Mouse (Mus musculus) adrenal gland, postnatal 25 days (tissue): ENCODE measurements around the gene Fam53b. TPM values are rescaled to one million over a fixed set of nuclear protein-coding genes. Genes with fewer than 3 reads are reported as not detected.

Source experiments
- DNase-seq: peaks from one replicate; pipeline ENCODE4 v3.0.0; 2021; ENCODE audit warnings: mixed read lengths
- total RNA-seq: library from RNA; stranded (reverse); gene quantifications from 2 replicates; pipeline ENCODE4 v1.2.3, GENCODE M21; 2021

The Fam53b gene
- total RNA-seq, 1 experiment from 2014 or later, result 107 TPM

DNA sequence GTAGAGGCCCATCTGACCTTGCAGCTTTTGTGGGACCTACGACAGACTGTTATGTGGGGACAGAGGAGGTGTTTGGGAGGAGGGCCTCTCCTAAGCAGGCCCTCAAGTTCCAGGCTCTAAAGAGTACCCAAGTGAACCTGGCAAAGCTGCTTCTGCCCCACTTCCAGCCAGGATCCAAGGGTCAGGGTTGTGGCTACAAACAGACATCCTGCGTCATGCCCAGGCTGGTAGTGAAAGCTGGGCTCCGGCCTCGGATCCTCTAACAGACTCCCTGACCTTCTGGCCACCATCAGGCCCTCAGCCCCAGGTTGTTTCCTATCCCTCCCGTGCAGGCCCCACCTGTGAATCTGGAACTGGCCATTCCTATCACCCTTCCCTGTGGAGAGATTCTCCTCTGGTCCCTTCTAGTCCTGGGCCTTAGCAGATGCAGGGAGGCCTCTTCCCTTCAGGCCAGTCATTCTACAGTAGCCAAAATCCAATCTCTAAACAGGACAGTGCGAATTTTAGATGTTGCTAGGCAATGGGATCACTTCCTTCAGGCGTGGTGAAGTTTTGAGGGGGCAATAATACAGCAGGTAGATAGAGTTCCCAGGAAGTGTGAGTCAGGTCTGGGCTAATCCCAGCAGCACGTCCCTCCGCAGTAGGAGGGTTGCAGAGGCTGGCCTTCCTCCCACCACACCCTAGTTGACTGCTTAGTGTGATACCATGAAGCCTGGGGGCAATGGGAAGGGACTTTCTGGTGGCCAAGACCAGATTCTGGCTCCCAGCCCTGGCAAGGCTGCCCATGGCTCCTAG lies 110.0 kb downstream of the Fam53b start:
- DNase-seq, result no peak

DNA sequence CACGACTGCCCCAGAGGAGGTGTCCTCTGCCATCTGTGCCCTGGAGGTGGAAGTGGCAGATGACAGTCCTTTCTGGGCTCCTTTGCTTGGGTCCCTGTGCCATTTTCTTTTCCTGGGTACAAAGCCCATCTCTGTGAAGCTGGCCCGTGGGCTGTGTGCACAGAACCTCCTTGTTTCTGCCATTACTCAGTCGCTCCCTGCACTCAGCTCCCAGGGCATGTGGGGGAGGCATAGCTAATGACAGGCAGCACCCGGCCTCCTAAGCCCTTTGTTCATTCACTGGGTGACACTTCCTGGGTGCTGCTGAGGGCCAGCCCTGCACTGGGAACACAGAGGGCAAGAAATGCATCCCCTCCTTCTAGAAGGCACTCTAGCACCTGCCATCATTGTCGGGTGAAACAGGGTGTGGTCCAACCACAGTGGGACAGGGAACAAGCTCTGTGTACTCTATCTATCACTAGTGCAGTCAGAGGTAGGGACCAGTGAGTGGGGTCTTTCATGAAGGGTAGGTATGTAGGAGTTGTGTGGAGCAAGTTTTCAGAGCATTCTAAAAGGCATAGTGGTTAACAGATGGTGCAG lies 111.1 kb downstream of the Fam53b start:
- no peak for DNase-seq

DNA sequence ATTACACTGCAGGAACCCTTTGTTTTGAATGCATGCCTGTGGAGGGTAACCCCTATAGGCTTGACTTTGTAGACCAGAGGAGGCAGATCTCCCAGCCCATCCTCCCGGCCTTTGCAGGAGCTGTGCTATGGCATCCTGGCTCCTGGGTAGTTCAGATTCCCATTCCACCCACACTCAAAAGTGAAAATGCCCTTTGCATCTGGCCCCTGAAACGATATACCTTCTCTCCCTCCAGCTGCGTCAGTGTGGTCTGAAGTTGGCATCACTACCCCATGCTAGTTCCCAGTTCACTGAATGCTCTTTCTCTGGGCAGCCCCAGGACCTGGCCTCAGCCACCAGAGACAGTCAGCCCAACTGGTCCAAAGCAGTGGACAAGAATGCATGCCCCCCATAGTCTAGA lies 111.7 kb downstream of the Fam53b start:
- DNase-seq, result no peak

DNA sequence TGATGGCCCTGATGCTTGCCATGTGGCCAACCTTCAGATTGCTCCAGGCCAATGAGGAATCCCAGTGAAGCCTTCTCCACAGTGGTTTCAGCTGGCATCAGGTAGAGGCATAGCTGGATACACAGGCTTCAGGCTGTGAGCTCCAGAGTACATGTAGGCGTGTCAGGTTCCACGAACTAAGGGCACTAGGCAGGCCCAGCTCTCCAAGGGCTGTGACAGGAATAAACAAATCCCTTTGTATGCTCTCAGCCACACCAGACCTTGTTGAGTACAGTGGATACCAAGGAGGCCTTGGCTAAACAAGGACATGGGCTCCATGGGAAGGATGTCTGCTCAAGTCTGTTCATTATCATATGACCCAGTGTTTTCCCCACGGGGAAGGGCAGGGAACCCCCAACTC lies 112.3 kb downstream of the Fam53b start:
- no peak for DNase-seq

DNA sequence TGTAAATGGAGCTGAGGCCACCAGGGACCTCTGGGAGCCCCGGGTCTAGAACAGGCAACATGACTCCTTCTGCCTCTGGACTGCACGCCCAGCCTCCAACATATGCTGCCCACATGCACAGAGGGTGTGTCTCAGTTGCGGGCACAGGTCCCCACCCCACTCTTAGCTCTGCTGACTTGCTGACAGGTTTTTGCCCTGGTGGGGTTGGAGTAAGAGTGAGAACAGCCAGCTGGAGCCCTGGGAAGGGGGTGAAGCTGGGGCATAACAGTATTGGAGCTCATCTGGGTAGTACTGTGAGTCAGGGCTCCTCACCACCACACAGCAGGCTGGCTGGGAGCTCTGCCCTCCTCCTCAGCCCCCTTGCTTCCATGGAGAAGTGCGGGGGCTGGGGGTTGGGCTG lies 113.6 kb downstream of the Fam53b start:
- DNase-seq, result no peak

DNA sequence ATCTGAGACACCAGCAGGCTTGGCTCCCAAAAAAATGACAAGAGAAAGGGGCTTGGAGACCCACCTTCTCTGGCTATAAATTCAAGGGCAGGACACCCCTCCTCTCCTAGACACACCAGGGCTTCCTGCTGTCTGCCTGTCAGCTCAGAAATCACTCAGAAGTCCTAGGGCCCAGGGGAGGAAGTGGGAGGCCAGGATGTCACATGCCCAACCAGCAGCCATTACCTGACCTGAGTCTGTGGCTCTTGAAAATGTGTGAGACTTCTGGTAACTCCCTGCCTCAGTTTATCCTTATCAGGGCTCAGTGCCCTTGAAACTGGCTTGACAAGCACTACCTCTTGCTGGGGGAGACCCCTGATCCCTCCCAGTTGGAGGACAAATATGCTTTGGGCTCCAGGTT lies 114.0 kb downstream of the Fam53b start:
- no peak for DNase-seq

DNA sequence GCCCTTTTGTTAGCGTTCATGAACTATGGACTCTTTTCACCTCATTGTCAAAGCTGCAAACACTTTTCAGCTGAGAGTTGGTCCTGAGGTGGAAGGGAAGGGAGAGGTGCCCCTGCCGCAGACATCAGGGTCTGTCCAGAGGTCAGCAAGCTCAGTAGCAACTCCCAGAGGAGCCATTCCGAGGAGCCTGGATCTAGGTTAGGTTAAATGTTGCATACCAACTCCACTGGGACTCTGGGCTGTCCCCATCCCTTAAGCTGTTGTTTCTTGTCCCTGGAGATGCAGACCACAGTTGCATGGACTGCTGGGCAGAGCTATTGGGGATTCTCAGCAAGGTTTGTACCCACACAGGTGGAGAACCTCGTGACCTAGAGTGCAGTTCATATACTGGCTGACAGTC lies 114.5 kb downstream of the Fam53b start:
- no peak for DNase-seq

DNA sequence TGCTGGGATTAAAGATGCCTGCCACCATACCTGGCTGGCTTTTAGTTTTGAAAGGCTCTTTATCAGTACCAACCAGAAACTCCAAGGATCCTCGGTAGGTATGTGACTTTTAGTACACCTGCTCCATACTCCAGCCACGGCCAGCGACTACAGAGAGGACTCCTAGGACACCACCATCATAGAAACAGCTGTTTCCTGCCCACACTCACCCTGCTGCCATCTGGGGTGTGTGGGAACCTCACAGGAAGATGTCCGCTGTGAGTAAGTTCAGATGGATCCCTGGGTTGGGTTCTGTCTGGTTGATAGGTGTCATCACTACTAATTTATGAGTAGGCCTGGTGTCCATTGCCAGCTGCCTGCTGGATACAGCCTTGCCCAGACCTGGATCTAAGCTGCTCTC lies 114.9 kb downstream of the Fam53b start:
- no peak for DNase-seq

DNA sequence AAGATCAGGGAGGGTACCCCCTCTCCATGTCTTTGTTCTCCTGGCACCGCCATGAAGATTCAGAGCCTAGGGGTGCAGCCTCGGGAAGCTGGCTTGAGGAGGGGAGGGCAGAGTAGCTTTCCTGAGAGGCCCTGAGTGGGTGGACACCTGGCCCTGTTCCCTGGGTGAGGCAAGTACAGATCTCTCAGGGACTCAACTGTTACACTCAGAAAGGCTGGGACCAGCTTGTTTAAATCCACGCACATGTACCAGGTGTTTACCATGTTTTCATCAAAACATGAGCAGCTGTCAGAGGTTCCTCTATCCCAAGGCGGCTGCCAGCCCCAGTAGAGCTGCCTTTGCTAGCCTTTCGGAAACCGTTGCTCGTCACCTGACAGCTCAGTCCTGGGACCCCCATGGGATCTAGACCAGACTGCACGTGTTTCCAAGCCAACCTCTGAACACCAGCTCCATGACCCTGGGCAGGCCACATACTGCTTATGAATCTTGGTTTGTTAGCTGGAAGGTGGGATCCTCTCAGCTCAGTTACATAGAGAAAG lies 116.4 kb downstream of the Fam53b start:
- no peak for DNase-seq

DNA sequence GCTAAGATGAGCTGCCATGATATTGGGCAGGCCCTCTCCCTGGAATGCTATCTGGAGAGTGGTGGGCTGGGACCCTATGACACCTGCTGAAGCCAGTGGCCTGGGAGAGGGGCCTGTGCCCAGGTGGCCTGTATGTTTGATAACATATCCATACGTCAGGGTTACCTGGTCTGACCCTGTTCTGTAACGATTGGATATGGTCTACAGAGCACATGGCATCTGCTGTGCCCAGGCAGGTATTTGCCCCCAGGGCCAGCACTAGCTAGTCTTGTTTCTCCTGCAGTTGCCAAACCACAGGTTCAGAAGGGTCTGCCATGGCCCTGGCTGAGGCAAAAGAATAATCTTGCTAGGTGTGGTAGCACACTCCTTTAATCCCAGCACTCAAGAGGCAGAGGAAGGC lies 120.1 kb downstream of the Fam53b start:
- DNase-seq, result no peak

DNA sequence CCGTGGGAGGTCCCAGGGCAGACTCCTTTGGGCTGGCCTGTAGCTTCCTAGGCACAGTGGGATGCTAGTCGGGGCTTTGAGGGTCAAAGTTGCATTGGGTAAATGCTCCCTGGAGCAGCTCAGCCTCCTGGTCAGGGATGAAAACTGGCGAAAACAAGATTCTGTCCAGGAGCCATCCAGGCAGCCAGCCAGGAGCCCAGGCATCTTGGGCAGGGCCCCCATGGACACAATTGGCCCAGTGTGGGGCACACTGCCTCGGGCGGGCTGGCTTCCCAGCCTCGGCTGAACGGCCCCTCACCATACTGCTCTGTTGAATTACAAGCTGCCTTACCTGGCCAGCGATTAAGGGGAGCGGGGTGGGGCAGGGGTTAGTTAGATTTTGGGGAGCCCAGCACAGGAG lies 121.0 kb downstream of the Fam53b start:
- DNase-seq, result peak; percentile 38

DNA sequence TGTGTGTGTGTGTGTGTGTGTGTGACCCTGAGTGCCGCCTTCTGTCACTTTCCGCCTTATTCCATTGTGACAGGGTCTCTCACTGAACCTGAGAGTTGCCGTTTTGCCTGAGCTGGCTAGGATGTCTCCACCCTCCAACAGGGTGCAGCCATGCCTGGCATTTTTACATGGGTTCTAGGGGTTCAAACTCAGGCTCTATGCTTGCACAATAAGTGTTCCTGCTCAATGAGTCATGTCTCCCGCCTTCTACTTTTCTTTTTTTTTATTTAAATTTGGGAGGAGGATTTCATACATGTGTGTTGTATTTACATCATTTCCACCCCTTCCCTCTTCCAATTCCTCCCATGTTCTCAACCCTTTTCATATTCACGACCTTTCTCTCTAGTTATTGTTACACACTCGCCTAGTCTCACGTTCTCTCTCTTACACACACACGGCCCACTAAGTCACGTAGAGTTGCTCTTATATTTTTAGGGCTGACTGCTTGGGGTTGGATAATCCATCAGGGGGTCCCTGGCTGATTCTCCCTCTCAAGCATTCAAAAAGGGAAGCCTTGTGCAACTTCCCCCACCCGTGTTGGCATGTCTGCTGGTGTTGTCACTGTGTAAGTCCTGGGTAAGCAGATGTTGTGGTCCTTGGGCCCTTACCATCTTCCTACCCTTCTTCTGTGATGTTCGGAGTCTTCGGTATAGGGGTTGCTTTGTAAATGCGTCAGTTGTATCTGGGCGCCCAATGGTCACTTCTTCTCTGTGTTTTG lies 122.8 kb downstream of the Fam53b start:
- DNase-seq, result no peak

DNA sequence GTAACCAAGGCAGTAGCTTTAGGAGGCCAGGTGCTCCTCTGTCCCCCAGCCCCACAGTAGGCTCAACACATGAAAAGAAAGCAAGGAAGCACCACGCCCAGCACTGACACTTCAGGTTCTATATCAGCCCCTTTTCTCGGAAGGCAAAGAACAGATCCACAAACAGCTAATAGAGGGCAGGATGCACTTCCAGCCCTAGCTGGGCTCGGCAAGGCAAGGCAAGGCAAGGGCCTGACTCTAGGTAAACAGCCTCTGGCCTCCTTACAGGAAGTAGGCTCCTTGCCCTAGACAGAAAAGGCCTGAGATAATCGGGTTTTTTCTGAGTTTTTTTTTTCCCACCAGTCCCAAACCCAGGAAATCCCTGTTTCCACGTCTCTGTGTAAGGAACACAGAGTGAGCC lies 124.0 kb downstream of the Fam53b start:
- no peak for DNase-seq

DNA sequence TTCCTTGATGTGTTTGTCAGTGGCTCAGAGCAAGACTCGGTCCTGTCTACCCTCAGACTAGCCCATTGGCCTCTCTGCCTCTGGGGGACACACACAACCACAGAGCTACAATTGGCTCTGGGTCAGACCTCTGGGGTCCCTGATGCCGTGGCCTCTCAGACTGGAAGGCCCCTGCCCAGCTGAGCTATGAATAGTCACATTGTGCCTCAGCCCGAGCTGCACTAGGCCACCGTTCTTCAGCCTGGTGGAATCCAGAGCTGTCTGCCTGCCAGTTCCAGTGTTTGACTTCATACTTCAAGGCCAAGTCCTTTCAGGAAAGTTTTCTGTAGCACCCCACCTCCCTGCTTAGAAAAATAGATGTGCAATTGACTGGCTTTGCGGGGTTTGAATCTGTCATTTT lies 125.0 kb downstream of the Fam53b start:
- DNase-seq, result no peak

DNA sequence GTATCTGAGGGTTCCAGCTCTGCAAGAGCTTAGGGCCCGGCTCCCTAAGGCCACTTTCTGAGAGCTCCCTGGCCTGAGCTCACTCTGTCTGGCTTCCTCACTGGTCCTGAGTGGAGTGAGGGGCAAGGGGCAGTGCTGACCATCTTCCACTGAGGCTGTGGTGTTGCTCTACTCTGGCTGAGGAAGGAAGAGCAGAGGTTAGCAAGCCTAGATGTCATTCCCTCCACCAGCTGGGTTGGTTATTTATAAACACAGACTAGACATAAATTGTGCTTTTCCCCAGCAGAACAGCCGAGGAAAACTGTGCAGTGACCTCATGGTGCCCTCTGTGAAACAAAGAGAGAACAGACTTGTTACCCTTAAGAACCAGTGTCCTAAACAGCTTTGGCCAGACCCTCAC lies 125.8 kb downstream of the Fam53b start:
- no peak for DNase-seq

DNA sequence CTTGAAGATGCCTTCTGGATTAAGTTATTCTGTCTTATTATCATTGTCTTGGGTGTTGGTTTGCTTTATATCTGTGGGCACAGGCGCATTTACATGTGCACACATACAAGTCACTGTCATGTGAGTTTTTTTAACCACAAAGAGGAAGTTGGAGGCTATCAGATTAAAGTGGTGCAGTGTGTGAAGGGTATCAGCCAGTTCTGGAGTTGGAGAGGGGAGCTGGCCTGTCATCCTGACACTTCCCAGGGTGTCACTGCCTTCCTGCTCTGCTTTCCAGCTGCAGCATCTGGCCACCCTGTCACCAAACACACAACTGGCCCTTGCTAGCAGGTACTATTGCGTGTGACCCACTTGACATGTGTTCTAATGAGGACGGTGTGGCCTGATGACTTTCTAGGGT lies 127.2 kb downstream of the Fam53b start:
- no peak for DNase-seq

DNA sequence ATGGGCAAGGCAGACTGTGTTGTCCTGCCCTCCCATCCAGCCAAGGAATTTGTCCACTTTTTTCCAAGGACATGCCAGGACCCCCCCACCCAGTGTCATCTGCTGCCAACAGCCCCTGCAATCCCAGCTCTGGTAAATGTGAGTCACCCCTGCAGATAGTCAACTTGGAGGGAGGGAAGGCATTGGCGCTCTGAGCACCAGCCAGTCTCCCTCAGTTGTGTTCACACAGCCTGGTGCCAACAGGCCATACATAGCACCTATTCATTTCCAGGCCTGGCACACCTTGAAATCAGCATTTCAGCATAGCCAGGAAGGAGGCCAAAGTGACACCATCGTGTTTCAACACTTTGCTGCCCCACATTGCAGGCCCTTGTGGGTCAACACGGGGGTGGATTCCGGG lies 129.8 kb downstream of the Fam53b start:
- peak; percentile 33 for DNase-seq

DNA sequence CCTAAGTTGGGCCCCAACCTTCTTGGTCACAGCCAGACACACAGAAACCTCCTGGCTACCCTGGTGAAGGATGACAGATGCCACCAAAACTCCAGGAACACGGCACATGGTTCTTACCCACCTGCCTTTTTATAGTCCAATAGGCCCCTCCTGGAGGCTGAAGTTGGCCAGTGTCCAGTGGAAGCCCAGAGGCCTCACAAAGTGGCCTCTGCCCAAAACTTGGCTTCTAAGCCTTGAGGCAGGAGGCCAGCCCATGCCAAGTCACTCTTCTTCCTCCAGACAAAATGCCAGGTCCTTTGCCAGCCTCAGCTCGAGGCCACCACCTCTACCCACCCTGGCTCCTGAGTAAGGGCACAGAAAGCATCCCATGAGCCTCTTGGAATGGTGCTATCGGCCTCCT lies 130.8 kb downstream of the Fam53b start:
- DNase-seq, result no peak

DNA sequence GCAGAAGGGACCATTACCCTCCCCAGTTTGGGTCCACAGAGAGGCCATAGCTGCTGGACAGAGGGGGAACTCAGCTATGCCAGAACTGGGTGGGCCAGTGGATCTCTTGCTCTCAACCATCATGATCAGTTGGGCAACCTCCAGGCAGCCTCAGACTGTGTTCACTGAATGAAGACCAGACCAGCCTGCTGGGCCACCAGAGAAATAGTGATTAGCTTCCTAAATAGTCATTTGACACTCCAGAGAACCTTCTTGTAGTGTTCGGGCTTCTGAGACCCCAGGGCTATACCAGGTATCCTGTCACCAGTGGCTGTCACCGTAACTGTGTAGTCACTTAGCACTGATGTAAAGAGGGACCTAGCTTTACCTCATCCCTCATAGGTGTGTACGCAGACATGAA lies 131.3 kb downstream of the Fam53b start:
- no peak for DNase-seq

DNA sequence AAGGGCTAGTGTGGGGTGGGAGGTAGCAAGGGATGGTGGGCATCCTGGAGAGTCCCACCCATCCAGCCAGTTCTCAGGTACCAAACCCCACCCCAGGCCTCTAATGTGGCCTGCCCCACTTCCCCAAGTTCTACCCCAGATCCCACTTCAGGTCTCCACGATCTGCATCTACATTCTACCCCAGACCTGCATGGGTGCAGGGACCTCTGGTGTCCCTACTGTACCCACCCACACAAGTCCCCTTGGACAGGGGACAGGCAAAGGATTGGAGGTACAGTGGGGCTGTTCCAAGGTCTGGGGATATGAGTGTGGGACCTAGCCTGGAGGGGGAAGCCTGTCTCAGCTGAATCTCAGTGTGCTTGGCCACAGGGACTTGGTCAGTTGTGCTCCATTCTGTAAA lies 131.9 kb downstream of the Fam53b start:
- DNase-seq, result no peak

DNA sequence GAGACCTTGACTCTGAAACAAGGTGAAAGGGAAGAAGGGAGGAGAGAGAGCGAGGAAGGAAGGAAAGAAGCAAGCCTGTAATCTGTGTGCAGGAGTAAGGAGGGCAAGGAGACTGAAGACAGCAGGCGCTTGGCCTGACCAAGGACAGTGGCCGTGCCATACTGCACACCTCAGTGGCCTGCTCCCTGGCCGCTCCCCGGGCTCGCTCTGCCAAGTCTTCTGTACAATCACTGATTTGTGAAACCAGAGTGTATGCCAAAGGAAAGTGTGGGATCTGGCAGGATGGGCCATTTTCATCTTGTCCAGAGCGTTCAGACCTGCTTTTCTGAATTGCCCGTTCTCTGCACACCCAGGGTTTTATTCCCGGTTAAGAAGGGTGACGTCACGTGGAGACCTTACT lies 132.4 kb downstream of the Fam53b start:
- DNase-seq, result no peak

DNA sequence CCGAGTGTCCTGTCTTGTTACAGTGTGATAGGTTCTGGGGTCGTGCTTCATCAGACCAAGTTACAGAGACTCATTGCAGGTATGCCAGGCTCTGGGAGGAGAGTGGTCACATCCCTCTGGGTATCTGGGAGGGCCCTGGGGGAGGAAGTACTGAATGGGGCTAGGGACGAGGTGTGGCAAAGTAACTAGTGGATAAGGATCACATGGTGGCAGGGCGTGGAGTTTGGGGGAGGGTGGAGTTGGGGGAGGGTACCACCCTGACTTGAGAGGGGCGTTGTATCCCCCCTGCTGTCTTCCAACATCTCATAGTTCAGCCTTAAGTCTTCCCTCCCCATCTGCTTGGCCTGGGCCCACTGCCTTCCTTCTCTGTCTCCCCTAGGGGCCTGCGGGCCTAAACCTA lies 134.1 kb downstream of the Fam53b start:
- DNase-seq, result no peak

DNA sequence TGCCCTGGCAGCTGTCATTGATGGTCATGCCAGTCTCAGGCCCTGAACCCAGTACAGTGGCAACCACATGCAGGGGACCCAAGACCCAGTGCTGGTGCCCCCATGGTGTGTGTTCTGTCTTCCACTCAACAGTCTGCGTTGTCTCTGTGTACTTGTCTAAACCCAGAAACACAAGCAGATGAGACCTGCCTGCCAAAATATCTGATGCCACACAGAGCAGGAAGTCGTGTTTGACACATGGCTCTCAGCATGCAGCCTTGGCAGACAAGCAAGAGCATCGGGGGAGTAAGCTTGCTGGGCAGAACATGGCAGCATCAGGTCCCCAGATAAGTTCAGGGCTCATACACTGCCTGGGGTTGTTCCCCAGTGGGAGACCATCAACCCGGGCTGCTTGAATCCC lies 134.6 kb downstream of the Fam53b start:
- DNase-seq, result no peak
